Mouse (Mus musculus) midbrain, embryonic 14.5 days (tissue): Measurements from ENCODE around the gene Galt. TPM values are rescaled to one million over a fixed set of nuclear protein-coding genes. Genes with fewer than 3 reads are reported as not detected.

Source experiments
- ATAC-seq: fragments of 200-750 bp; cut with Nextera tagmentation; 2 replicates; pipeline ENCODE4 v1.8.0; 2017; ENCODE audit warnings: moderate number of reproducible peaks, moderate library complexity; ENCODE audit not compliant: low FRiP score, low TSS enrichment
- DNase-seq: peaks from one replicate; pipeline ENCODE4 v3.0.0-alpha.2; 2015
- H3K27ac ChIP-seq: fragments of 300-500 bp; sonication (generic); replicated peaks from 2 replicates; pipeline ENCODE4 v1.5.1; 2014; ENCODE audit warnings: mild to moderate bottlenecking, low read depth, low read length, moderate library complexity
- H3K27me3 ChIP-seq: fragments of 300-500 bp; sonication (generic); 2 replicates; pipeline ENCODE4 v1.6.1; 2014; ENCODE audit warnings: low read length, control low read depth, mixed read lengths; ENCODE audit not compliant: control insufficient read depth, insufficient read depth
- H3K36me3 ChIP-seq: fragments of 300-500 bp; sonication (generic); 2 replicates; pipeline ENCODE4 v1.6.1; 2014; ENCODE audit warnings: low read length, control low read depth; ENCODE audit not compliant: control insufficient read depth, insufficient read depth
- H3K4me1 ChIP-seq: fragments of 300-500 bp; sonication (generic); 2 replicates; pipeline ENCODE4 v1.6.1; 2014; ENCODE audit warnings: mild to moderate bottlenecking, antibody characterized with exemption, low read length, control low read depth; ENCODE audit not compliant: control insufficient read depth, insufficient read depth
- H3K4me2 ChIP-seq: fragments of 300-500 bp; sonication (generic); 2 replicates; pipeline ENCODE4 v1.6.1; 2014; ENCODE audit warnings: mild to moderate bottlenecking, low read length, moderate library complexity
- H3K4me3 ChIP-seq: fragments of 300-500 bp; sonication (generic); replicated peaks from 2 replicates; pipeline ENCODE4 v1.5.1; 2014; ENCODE audit warnings: low read depth, low read length
- H3K9ac ChIP-seq: fragments of 300-500 bp; sonication (generic); replicated peaks from 2 replicates; pipeline ENCODE4 v1.6.1; 2014; ENCODE audit warnings: mild to moderate bottlenecking, low read length, moderate library complexity
- H3K9me3 ChIP-seq: fragments of 300-500 bp; sonication (generic); 2 replicates; pipeline ENCODE4 v1.6.1; 2016; ENCODE audit warnings: low read length, control low read depth, mixed read lengths; ENCODE audit not compliant: control insufficient read depth
- WGBS: fragments of 180-500 bp; shearing (Covaris S2); extraction: QIAGEN DNeasy Blood & Tissue Kit; methylation state at CpG from one replicate; pipeline ENCODE4 v1.1.7; 2014; 5-methylcytosine and 5-hydroxymethylcytosine counted together
- polyA plus RNA-seq: library from polyadenylated mRNA; unstranded; fragments of >200 nt; fragmentation: Nextera tagmentation; extraction: Ambion mirVana; gene quantifications from 2 replicates; pipeline ENCODE4 v1.2.1, GENCODE M21; 2014

The Galt gene
- polyA plus RNA-seq, 1 experiment from 2014 or later, result 38.8 TPM

DNA sequence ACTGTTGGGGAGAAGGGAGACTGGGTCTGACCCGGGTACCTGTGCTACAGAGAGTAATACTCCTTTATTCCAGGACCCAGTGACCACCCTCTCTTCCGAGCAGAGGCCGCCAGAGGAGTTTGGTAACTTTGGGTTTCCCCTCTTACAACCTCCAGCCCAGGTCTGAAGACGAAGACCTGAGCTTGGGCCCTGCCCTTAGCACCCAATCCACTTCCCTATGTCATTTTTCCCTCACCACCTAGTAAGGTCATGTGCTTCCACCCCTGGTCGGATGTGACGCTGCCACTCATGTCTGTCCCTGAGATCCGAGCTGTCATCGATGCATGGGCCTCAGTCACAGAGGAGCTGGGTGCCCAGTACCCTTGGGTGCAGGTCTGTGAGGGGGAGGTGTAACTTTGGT is 1.4 kb downstream of the Galt start:
- no peak for ATAC-seq
- Histone ChIP-seq H3K36me3 (peaks cover 11% of the 10 kb centered on the region), H3K4me1 (peaks cover 17% of the 10 kb centered on the region)

GRCm38 (mm10) chr4:41757321-41757720 is 2.3 kb downstream of the Galt start:
- peaks cover 24% of the 10 kb centered on the region for H3K4me1 ChIP-seq
- H3K4me3 ChIP-seq, result no peak overlapping the region
- H3K4me2 ChIP-seq, result no peak overlapping the region
- no peak for DNase-seq
- H3K36me3 ChIP-seq, result peaks cover 11% of the 10 kb centered on the region
- no peaks in the 10 kb centered on the region for H3K27me3 ChIP-seq
- 92% methylated on average over 13 of the region's 13 CpGs for WGBS
- no peak overlapping the region for H3K9ac ChIP-seq
- H3K27ac ChIP-seq, result no peak overlapping the region
- H3K9me3 ChIP-seq, result no peaks in the 10 kb centered on the region
- ATAC-seq, result no peak

More for the DNA sequence above, 1.4 kb downstream of the Galt start:
- no peak for DNase-seq
- no peaks in the 10 kb centered on the region for H3K9me3 ChIP-seq
- H3K4me3 ChIP-seq, result peak overlapping the region; percentile 67
- H3K9ac ChIP-seq, result peak overlapping the region; percentile 71; the same call in 1 of the 2 replicates
- H3K27ac ChIP-seq, result peak overlapping the region; percentile 80; the same call in 1 of the 2 replicates
- H3K4me2 ChIP-seq, result peak overlapping the region; percentile 96
- WGBS, result 80% methylated on average over 8 of the region's 8 CpGs
- H3K27me3 ChIP-seq, result no peaks in the 10 kb centered on the region

- Histone ChIP-seq H3K4me3 (no peak overlapping the region), H3K27me3 (no peaks in the 10 kb centered on the region), H3K4me2 (no peak overlapping the region), H3K36me3 (peaks cover 11% of the 10 kb centered on the region), H3K9ac (no peak overlapping the region), H3K9me3 (no peaks in the 10 kb centered on the region), H3K27ac (no peak overlapping the region), H3K4me1 (peaks cover 24% of the 10 kb centered on the region)
- 84% methylated on average over 11 of the region's 11 CpGs for WGBS
- DNase-seq (no peak), ATAC-seq (no peak)
These were observed 3.0 kb downstream of the Galt start for GRCm38 (mm10) chr4:41758021-41758420.

GRCm38 (mm10) chr4:41758701-41759100 is 3.7 kb downstream of the Galt start:
- Histone ChIP-seq H3K4me1 (peaks cover 24% of the 10 kb centered on the region), H3K27ac (no peak overlapping the region), H3K36me3 (peaks cover 11% of the 10 kb centered on the region), H3K9me3 (no peaks in the 10 kb centered on the region), H3K4me3 (no peak overlapping the region), H3K4me2 (no peak overlapping the region), H3K27me3 (no peaks in the 10 kb centered on the region), H3K9ac (no peak overlapping the region)
- no peak for ATAC-seq
- 95% methylated on average over 4 of the region's 4 CpGs for WGBS
- no peak for DNase-seq

DNA sequence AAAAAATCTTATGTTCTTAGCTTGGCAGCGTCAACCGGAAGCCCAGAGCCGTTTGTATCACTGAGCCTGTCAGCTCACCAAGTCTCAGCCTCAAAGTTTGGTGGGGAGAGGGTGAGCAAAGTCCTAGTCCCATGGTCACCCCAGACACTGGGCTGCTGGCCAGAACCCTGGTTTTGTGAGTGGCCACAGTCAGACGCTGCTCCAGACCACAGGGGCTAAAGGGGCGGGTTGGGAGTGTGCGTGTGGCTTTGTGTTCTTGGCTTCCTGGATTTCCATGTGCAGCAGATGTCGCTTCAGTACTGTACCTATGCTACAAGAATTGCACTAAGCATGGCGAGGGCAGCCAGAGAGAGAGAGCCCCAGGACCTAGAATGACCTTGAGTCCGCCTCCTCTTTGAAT is 4.2 kb downstream of the Galt start:
- Histone ChIP-seq H3K4me1 (peaks cover 24% of the 10 kb centered on the region), H3K4me2 (no peak overlapping the region), H3K36me3 (peaks cover 11% of the 10 kb centered on the region), H3K9me3 (no peaks in the 10 kb centered on the region), H3K9ac (no peak overlapping the region), H3K27me3 (no peaks in the 10 kb centered on the region), H3K27ac (no peak overlapping the region), H3K4me3 (no peak overlapping the region)
- ATAC-seq, result no peak
- 87% methylated on average over 9 of the region's 9 CpGs for WGBS
- no peak for DNase-seq

DNA sequence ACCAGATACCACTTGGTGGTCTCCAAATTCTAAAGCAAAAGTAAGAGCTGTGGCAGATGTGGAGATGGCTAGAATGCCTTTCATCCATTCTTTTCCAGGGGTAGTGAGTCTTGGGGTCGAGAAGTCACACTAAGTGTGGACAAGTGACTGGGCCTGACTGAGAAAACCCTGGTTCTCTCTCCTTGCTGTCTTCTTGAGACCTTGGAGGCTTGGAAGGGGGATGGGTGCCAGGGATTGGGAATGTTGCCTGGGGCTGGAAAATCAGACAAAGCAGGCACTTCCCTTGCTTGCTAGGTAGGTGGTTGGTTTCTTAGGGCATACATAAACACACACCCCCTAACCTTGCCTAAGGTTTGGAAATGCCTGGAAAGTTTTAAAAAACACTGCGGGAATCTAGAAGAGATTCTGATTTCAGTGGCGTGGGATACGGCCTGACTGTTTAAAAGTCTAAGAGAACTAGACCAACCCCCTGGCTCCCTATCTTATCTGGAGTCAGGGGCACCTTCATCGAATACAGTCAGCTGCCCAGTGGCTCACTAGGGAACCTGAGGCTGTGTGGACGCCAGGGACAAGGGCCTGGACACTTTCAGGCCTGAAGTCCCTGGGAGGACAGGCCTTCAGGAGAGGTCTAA is 4.7 kb downstream of the Galt start:
- no peaks in the 10 kb centered on the region for H3K27me3 ChIP-seq
- ATAC-seq (no peak), DNase-seq (no peak)
- H3K4me3 ChIP-seq, result peak overlapping the region; percentile 32
- WGBS, result 40% methylated on average over 6 of the region's 6 CpGs
- H3K27ac ChIP-seq, result no peak overlapping the region
- peak overlapping the region; percentile 58 for H3K9ac ChIP-seq
- peaks cover 11% of the 10 kb centered on the region for H3K36me3 ChIP-seq
- peak overlapping the region; percentile 54 for H3K4me2 ChIP-seq
- H3K4me1 ChIP-seq, result peaks cover 24% of the 10 kb centered on the region
- H3K9me3 ChIP-seq, result no peaks in the 10 kb centered on the region

DNA sequence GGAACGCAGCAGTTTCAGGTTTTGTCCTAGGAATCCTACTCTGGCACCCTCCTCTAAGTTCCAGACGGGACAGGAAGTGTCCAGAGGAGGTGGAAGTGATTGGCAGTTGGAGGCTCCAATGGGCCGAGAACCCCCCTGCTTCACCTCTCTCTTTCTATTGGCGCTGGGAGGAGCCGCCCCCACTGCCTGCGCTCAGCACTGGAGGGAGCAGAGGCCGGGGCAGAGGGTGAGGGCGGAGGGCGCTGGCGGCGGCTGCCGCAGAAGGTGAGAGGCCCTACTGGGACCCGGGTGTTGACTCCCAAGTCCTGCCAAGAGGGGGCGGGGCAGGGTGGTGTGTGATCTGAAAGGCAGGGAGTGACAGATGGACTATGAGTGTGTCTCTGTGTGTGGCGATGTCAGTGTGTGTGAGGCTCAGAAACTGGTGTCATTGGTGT is 5.3 kb downstream of the Galt start:
- 1% methylated on average over 15 of the region's 15 CpGs for WGBS
- H3K4me1 ChIP-seq, result peaks cover 24% of the 10 kb centered on the region
- no peak overlapping the region for H3K27ac ChIP-seq
- H3K4me2 ChIP-seq, result peak overlapping the region; percentile 54
- H3K27me3 ChIP-seq, result no peaks in the 10 kb centered on the region
- DNase-seq, result peak; percentile 78
- peak; percentile 66; the same call in 1 of the 2 replicates for ATAC-seq
- H3K4me3 ChIP-seq, result peak overlapping the region; percentile 32
- peaks cover 11% of the 10 kb centered on the region for H3K36me3 ChIP-seq
- H3K9ac ChIP-seq, result peak overlapping the region; percentile 58
- H3K9me3 ChIP-seq, result no peaks in the 10 kb centered on the region

GRCm38 (mm10) chr4:41760911-41761310 is 5.9 kb downstream of the Galt start:
- H3K9me3 ChIP-seq, result no peaks in the 10 kb centered on the region
- peaks cover 11% of the 10 kb centered on the region for H3K36me3 ChIP-seq
- H3K4me3 ChIP-seq, result peak overlapping the region; percentile 32
- DNase-seq, result no peak
- WGBS, result 90% methylated on average over 4 of the region's 4 CpGs
- peak overlapping the region; percentile 54 for H3K4me2 ChIP-seq
- peaks cover 24% of the 10 kb centered on the region for H3K4me1 ChIP-seq
- no peak overlapping the region for H3K27ac ChIP-seq
- H3K27me3 ChIP-seq, result no peaks in the 10 kb centered on the region
- peak overlapping the region; percentile 58; the same call in 1 of the 2 replicates for H3K9ac ChIP-seq
- no peak for ATAC-seq

DNA sequence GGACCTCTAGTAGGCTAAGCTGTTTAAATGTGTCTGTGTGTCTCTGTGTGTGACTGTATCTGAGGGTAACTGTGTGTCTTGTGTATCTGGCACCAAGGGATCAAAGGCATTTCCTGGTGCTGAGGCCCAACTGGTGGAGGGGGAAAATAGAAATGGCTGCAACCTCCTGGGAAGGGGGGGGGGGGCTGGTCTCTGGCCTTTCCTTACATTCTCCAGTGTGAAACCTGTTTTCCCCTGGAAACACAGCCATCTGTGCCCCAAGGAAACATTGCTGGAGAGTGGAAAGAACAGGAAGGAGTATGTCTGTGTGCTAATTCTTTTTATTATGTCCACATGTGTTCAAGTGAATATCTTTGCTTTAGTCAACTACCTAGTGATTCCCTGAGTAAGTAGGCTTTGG is 6.7 kb downstream of the Galt start:
- no peak overlapping the region for H3K9ac ChIP-seq

More for the DNA sequence above, 6.7 kb downstream of the Galt start:
- DNase-seq (no peak), ATAC-seq (no peak)
- no peak overlapping the region for H3K4me2 ChIP-seq
- peaks cover 11% of the 10 kb centered on the region for H3K36me3 ChIP-seq
- H3K4me3 ChIP-seq, result no peak overlapping the region
- H3K9me3 ChIP-seq, result no peaks in the 10 kb centered on the region
- H3K4me1 ChIP-seq, result peaks cover 19% of the 10 kb centered on the region
- H3K27me3 ChIP-seq, result no peaks in the 10 kb centered on the region
- peak overlapping the region; percentile 22; the same call in 1 of the 2 replicates for H3K27ac ChIP-seq
